Mouse (Mus musculus) spleen, postnatal 10 days (tissue): Measurements from ENCODE around the gene Ifi27.
A peak's percentile ranks its signal among the peaks of the same experiment; 100 is the strongest.
"Not testable (repeated sequence)": the region's sequence is repeated elsewhere in the genome, so short reads cannot be mapped to it uniquely, and the experiment has no call there.

ENCODE experiments used
- DNase-seq, 2 experiments: peaks; one replicate each; pipeline ENCODE4 v3.0.0; 2021 to 2022; ENCODE audit warnings: low spot score in 2 of 2

Ifi27 gene

DNA sequence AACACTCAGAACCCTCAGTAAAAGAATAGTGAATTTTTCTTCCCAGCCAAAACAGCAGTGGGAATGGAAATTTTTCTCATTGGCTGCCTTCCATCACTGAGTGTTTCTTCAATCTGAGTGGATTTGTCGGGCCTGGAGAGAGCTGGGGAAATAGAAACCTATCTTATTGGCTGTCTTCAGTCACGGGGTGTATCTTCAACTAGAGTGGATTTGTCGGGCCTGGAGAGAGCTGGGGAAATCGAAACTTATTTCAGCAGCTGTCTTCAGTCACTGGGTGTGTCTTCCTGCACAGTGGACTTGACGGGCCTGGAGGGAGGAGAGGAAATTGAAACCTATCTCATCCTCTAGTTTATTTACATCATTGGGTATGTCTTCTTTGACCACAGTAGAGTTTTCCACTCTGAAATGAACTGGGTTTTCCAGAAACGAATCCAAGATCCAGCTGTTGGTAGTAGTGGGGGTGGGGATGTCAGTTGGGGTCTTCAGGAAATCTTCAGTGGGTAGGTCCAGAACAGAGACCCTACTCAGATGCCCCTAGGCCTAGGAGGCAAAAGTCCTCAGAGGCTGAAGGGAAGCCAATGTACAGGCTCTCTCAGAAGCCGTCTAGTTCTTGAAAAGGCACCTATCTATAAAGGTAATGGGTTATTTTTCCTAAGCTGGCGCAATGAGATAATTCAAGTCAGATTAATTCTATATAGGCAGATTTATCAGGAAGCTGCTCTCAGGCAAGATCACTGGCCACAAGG lies at the start of gene Ifi27:
Gene Ifi27 (plus strand): TSS at position 226 of the 746 bp plus-strand sequence.
- DNase-seq: peak in 1 of 2 experiments; percentile 55

DNA sequence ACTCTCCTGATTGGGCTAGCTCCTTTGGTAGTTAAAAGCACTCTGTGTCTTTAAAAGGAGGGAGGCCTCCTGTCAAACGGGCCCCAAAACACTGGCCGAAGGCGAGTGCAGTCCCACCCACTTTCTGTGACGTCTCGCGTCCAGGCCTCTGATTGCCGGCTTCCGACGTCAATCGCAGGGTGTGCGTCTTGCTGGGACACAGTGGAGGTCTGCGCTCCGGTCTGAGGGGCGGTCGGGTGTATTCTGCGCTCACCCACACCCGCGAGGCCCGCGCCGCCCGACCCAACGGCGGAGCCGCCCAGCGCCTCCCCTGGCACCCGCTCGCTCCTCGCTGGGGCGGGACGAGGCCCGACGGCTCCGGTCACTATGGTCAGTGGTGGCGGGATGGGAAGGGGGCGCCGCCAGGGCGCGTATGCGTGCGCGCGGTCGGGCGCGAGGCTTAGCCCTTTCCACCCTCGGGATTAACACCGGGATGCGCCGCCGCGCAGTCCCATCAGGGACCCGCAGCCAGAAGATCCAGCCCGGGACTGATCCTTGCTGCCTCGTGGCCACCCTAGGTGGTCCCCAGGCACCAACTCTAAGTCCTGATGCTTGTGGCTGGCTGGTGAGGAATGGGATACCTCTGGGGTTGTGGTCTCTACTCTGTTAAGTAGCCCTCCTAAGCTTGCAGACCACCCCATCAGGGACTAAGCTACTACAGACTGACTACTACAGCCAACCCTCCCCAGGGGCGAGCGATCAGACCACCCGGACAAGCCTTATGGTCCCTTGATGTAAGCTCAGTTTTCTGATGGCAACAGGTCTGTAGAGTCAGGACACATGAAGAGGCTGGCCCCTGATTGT lies 45.3 kb upstream of the Ifi27 start, which contains the start of gene Otub2:
Gene Otub2 (plus strand): TSS at position 178 of the 843 bp plus-strand sequence.
- DNase-seq: peak; percentile 92 to 96

- peak; percentile 35 to 42 for DNase-seq
Measured at GRCm38 (mm10) chr12:103389348-103389727, 44.7 kb upstream of the Ifi27 start.

GRCm38 (mm10) chr12:103389982-103390381 lies 44.0 kb upstream of the Ifi27 start:
- DNase-seq: peak in 1 of 2 experiments; percentile 34

DNA sequence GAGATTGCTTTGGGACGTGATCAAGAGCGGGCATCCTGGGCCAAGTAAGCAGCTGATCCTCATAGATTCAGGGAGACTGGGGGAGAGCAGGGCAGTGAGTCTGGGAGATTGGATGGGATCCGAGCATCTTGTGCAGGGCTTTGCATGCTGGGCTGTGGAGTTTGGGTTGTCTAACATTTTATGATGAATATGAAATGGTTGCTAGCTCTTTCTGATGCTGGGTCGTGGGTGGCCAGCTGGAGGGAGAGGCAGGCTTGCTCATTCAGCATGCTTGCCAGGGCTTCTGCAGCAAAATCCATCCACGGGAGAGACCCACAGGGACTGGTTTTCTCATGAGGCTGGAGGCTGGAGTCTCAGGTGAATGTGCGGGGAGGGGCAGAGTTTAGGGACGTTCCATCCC lies 42.9 kb upstream of the Ifi27 start:
- no peak for DNase-seq

GRCm38 (mm10) chr12:103393528-103393927 lies 40.5 kb upstream of the Ifi27 start:
- peak in 1 of 2 experiments; percentile 53 for DNase-seq

DNA sequence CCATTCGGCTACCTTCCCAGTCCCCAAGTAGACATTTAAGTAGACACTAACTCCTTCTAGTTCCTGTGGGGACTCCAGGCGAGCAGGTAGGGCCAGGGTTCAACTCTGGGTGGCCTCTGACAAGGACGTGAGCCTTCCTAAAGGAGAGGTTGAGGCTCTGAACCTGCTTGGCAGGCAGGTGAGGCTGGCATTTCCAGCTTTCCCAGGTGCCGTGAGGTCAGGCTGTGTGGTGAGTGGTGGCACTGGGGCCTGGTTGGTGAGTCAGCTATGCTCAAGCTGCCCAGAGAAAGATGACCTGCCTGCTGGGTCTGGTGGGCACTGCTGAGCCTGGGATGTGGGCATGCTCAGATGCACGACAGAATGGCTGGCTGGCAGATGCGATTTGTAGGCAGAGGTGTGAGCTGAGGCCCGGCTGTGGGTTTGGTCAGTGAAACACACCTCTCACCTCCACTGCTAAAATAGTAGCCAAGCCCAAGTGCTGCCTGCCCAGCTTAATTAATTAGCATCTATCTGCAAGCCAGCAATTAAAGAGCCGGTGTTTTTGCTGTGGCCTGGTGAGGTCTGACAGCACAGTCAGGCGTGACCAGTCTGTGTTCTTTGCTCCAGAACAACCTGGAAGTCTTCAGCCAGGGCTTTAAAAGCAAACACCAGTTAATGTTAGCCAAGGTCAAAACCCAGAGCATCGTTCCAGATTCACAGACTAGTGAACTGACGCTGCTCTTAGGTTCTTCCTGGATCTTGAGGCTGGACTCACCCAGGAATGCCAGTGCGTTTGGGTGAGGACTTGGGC lies 38.3 kb upstream of the Ifi27 start:
- DNase-seq: no peak

DNA sequence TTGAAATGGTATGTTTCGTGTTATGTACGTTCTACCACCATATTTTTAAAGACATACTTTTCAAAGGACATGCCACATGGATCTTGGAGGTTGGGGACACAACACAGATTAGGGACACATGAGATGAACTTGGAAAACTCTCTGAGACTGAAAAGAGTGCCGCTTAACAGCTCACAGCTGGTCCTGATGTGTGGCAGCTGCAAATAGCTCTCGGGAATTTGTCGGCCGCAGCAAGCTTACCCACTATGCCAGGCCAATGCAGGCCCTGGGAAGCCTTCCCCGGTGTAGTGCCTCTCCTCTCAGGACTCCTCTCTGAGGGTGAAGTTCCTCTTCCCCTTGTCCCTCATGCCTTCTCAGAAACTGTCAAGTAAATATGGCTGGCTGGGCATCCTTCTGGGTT lies 37.3 kb upstream of the Ifi27 start:
- no peak for DNase-seq

DNA sequence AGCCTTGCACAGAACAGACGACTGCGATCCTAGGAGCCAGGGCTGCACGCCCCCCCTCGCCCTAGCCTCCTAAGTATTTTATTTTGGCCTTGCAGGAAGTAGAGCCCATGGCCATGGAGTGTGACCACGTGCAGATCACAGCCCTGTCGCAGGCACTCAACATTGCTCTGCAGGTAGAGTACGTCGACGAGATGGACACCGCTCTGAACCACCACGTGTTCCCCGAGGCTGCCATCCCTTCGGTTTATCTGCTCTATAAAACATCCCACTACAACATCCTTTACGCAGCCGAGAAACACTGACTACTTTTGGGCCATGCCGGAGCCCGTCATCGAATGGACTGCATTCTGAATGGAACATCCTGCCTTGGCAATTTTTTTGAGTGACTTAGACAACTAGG lies 29.9 kb upstream of the Ifi27 start:
- no peak for DNase-seq

DNA sequence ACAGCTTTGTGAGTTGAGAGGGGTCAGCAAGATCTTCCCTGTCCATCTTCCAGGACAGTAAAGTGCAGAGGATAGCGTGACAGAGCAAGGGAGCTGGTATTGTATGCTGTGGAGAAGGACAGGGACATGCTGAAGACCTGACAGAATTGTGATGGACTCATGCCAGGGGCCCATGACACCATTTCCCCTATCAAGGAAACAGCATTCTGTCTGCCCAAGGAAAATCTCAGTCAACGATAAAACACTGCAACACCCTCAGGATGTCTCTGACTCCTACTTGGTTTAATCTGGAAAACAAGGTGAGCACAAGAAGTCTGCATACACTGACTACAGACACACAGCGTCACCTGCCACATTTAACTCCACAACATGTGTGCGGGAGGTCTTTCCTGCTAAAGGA lies 26.3 kb upstream of the Ifi27 start, which contains the start of gene 9330161L09Rik:
Gene 9330161L09Rik (minus strand): TSS at position 101 of the 400 bp plus-strand sequence.
- DNase-seq: no peak

GRCm38 (mm10) chr12:103408144-103408543 lies 25.9 kb upstream of the Ifi27 start:
- DNase-seq: no peak

DNA sequence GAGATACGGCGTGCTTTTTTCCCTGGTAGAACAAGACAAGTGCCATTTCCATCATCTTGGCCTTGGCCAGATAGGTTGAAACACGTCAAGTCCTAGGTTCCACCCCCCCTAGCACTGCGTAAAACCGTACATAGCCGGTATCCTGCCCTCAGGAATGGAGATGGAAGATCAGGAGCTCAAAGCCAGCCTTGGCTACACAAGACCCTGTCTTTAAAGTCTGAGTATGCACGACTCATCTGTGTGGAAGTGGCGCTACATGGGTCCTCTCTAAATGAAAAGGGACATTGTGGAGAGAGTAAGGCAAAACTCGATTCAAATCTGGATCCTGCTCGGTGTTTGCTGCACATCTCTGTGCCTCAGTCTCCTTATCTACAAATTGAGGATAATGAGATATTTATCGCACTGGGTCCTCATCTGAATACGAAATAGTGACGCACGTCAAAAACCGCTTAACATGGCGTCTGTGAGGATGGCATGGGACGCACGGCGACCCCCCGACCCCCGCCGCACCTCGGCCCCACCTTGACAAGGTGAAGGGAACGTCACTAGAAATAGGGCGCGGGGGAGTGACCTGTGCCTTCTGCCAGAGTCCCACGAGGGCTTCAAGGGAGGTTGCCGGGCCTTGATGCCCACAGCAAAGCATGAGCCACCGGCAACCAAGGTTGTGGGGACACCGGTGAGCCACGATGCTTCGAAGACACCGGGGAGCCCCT lies 8.8 kb upstream of the Ifi27 start:
- no peak for DNase-seq

DNA sequence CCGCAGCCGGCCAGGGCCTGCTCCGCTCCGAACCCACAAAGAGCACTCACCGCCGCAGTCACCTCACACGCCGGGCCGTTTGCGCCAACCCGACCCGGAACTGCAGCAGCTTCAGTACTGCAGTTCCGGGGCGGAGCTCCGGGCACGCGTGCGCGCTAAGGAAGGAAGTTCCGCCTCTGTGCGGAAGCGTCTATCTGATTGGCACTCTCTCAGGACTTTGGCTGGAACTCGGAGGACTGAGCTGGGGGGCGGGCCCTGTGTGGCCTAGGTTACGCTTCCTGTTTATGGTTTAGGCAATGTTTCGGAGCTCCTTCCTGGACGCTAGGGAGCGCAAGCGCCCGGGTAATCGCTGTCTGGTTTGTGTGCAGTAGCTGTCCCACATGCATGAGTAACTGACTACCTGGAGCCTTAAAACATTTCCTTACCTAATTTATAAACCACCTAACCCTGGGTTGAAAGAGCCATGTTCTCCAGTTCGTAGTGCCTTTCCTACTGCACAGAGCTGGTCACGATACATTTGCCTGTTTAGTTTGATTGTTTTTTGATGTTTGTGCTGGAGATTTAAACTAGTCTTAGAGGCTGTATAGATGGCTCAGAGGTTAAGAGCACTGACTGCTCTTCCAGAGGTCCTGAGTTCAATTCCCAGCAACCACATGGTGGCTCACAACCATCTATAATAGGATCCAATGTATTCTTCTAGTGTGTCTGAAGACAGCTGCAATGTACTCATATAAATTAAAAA lies 8.1 kb upstream of the Ifi27 start, which contains the start of gene Ddx24:
Gene Ddx24 (minus strand): TSS at position 102 of the 742 bp plus-strand sequence.
- DNase-seq: peak; percentile 95 to 99

GRCm38 (mm10) chr12:103426710-103427109 lies 7.3 kb upstream of the Ifi27 start:
- DNase-seq: no peak

DNA sequence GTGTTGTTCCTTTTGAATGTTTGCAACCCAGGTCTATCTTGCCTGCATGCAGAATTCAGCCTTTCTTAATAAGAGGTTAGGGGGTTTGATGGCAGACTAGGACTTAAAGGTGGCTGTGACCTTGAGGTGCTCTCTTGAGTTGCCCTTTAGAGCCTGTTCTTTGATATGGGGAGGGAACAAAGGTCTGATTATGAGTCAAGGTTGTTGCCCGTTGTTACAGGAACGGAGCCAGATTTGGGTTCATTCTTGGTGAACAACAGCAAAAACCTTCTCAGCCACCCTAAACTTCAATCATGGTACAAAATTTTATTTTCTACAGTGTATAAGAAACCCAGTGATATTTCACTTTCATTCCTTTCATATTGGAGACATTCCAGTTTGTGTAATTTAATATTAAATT lies 581 bp upstream of the Ifi27 start:
- DNase-seq: no peak

GRCm38 (mm10) chr12:103434861-103435260 lies 850 bp downstream of the Ifi27 start:
- no peak for DNase-seq

GRCm38 (mm10) chr12:103437601-103438000 lies 3.6 kb downstream of the Ifi27 start:
- no peak for DNase-seq

GRCm38 (mm10) chr12:103443524-103443923 lies 9.5 kb downstream of the Ifi27 start, which contains the start of gene Ifi27l2a:
TSS of gene Ifi27l2a (minus strand) at chr12:103443680.
- no peak for DNase-seq

- not testable (repeated sequence) for DNase-seq
Measured at GRCm38 (mm10) chr12:103444261-103444660, 10.2 kb downstream of the Ifi27 start.

DNA sequence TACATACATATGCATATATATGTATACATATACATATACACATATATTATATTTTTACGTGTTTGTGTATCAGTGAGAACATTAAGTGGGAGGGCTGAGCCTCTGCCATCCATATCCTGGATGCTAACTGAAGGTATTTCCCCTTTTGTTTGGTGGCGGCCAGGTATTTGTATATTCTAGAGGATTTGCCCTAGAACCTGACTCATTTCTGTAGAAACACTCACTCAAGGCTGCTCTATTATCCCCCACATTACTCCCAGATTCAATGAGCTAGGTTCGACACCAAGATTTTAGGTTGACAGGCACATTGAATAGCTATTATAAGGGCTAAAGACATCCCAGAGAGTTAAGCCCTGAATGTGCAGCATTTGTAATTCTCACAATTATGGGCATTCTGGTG lies 11.0 kb downstream of the Ifi27 start:
- DNase-seq: no peak
